Comparison of ENCODE assay signal across 27 mouse cellular contexts in genomic region chr4:56661816-56662215, GRCm38 (mm10).
"Had no signal": no experiment of that assay in that cellular context is flagged by ENCODE, and none has a peak within 500 bp of the region (broad histone marks: within the 10 kb centered on the region; RNA-seq: fewer than 3 reads in every experiment).

No protein-coding gene starts in this region.

- H3K4me3 ChIP-seq: embryonic facial prominence, embryonic 10.5 days; embryonic facial prominence, embryonic 12.5 days; embryonic facial prominence, embryonic 13.5 days; embryonic facial prominence, embryonic 15.5 days; erythroblast, embryonic 14.5 days; forebrain, embryonic 10.5 days; forebrain, embryonic 12.5 days; forebrain, embryonic 13.5 days; forebrain, embryonic 15.5 days; heart, adult 2 months; heart, embryonic 12.5 days had no signal

- DNase-seq: cerebellum, adult 2 months; cerebellum, adult 8-10 months; cerebellum, adult 9-10 months; cerebellum, adult 9-11 months; cerebellum, postnatal 10 days; cerebellum, postnatal 14 days; cerebellum, postnatal 25 days; cerebellum, postnatal 36 days; embryo, embryonic 11 days; forebrain, postnatal 0 days; gastrocnemius, postnatal 10 days; gastrocnemius, postnatal 14 days; gastrocnemius, postnatal 25 days; gastrocnemius, postnatal 36 days; heart, adult 2 months had no signal

- H3K9ac ChIP-seq: embryonic facial prominence, embryonic 12.5 days; embryonic facial prominence, embryonic 13.5 days; embryonic facial prominence, embryonic 15.5 days; forebrain, embryonic 12.5 days; forebrain, embryonic 13.5 days; forebrain, embryonic 15.5 days; forebrain, postnatal 0 days; heart, embryonic 12.5 days had no signal

- H3K9me3 ChIP-seq: embryonic facial prominence, embryonic 10.5 days; embryonic facial prominence, embryonic 12.5 days; embryonic facial prominence, embryonic 13.5 days; embryonic facial prominence, embryonic 15.5 days; forebrain, embryonic 10.5 days; forebrain, embryonic 12.5 days; forebrain, embryonic 13.5 days; forebrain, embryonic 15.5 days; heart, embryonic 12.5 days had no signal

- H3K36me3 ChIP-seq: embryonic facial prominence, embryonic 10.5 days; embryonic facial prominence, embryonic 12.5 days; embryonic facial prominence, embryonic 13.5 days; embryonic facial prominence, embryonic 15.5 days; forebrain, embryonic 10.5 days; forebrain, embryonic 12.5 days; forebrain, embryonic 15.5 days; heart, embryonic 12.5 days had no signal

- H3K4me2 ChIP-seq: embryonic facial prominence, embryonic 12.5 days; embryonic facial prominence, embryonic 13.5 days; embryonic facial prominence, embryonic 15.5 days; forebrain, embryonic 12.5 days; forebrain, embryonic 13.5 days; forebrain, embryonic 15.5 days; heart, embryonic 12.5 days had no signal

- H3K4me1 ChIP-seq: forebrain, embryonic 10.5 days; forebrain, embryonic 12.5 days; forebrain, embryonic 13.5 days; forebrain, embryonic 15.5 days; heart, embryonic 12.5 days had no signal

- H3K27me3 ChIP-seq: embryonic facial prominence, embryonic 12.5 days; embryonic facial prominence, embryonic 13.5 days; embryonic facial prominence, embryonic 15.5 days; forebrain, embryonic 12.5 days; forebrain, embryonic 13.5 days; forebrain, embryonic 15.5 days; heart, embryonic 12.5 days had no signal

- H3K27ac ChIP-seq: embryonic facial prominence, embryonic 10.5 days; embryonic facial prominence, embryonic 12.5 days; embryonic facial prominence, embryonic 13.5 days; embryonic facial prominence, embryonic 15.5 days; forebrain, embryonic 10.5 days; forebrain, embryonic 12.5 days; forebrain, embryonic 13.5 days; forebrain, embryonic 15.5 days; heart, adult 2 months had no signal

- ATAC-seq: forebrain, embryonic 13.5 days; forebrain, embryonic 14.5 days; forebrain, embryonic 15.5 days; forebrain, embryonic 16.5 days; forebrain, postnatal 0 days had no signal
